Mouse (Mus musculus): ENCODE results near the gene Sumo1.
A peak's percentile ranks its signal among the peaks of the same experiment; 100 is the strongest.
"Not testable (repeated sequence)": the region's sequence is repeated elsewhere in the genome, so short reads cannot be mapped to it uniquely, and the experiment has no call there.

Sumo1 gene

DNA sequence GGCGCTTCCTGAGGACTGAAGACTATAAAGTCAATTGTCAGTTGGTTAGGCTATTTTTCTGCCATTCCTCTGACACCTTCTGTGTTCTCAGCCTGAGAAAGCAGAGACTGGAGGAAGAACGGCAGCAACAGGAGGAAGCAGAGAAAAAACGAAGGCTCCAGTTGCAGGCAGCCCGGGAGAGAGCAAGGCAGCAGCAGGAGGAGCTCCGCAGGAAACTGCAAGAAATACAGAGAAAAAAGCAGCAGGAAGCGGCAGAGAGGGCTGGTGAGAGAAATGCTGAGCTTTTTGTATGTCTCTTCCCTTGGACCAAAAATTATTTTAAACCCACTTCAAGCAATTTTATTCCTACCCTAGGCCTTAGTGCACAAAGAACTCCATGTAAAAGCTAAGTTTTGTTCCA is 37.6 kb downstream of the Sumo1 start:
- DNase-seq: no peak

- no peak for DNase-seq
Observed at GRCm38 (mm10) chr1:59631986-59632659, 38.5 kb downstream of the Sumo1 start.

DNA sequence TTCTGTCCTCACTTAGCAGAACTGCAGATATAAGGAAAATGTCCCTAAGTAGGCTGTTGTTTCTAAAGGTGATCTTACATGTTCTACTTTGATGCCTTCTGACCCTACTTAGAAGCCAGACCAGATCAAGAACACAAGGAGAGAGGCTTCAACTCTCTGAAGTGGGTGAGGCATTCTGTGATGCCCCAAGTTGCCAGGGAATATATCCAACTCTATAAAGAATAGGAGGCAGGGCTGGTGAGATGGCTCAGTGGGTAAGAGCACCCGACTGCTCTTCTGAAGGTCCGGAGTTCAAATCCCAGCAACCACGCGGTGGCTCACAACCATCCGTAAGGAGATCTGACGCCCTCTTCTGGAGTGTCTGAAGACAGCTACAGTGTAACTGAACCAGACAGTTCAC is 40.3 kb downstream of the Sumo1 start:
- DNase-seq: not testable (repeated sequence)

- DNase-seq: no peak
Observed at GRCm38 (mm10) chr1:59629194-59629593, 41.4 kb downstream of the Sumo1 start.

GRCm38 (mm10) chr1:59625410-59625809 is 45.2 kb downstream of the Sumo1 start:
- DNase-seq: peak; percentile 79

DNA sequence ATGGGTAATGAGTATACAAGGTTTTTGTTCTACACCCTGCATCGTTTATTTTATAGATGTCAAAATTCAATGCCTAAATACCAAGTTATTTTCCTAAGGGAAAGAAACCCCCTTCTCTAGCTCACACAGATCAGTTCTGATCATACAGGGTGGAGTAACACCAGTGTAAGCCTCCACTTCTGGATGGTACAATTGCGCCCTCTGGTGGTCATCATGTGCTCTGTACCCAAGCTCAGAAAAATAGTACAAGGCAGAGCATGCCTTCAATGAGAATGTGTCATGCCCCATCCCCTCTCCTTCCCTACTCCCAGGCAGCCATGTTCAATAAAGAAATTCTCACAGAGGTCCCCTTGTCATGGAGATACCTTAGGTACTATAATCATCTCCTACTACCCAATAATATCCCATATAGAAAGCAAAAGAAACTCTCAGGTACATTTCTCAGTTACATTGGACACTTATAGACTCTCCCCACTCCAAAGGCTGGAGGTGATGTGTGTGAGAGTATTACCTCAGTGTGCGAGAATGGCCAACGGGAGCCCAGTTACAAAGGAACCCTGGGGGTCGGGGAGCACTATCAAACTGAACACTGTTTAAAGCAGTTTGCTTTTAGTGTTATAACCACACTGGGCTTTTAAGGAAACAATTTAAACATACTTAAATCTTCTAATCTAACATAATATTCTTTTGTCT is 47.2 kb downstream of the Sumo1 start:
- peak; percentile 82 for DNase-seq

DNA sequence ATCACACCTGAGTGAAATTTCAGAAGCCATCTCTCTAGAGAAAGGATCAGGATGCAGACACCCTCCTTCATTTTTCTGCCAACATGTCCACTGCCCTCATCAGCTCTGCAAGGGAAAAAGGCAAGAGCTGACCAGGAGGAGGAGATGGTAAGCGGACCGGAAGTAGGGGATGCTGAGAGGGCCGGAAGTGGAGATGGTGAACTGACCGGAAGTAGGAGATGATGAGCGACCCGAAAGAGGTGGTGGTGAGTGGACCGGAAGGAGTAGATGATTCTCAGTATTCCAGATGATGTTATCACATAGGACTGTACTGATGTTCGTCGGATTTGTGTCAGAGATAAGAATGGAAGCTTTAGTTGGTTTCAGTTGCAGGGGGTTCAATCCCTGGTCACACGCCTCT is 51.4 kb downstream of the Sumo1 start:
- DNase-seq: no peak

GRCm38 (mm10) chr1:59615021-59615420 is 55.6 kb downstream of the Sumo1 start:
- DNase-seq: no peak

DNA sequence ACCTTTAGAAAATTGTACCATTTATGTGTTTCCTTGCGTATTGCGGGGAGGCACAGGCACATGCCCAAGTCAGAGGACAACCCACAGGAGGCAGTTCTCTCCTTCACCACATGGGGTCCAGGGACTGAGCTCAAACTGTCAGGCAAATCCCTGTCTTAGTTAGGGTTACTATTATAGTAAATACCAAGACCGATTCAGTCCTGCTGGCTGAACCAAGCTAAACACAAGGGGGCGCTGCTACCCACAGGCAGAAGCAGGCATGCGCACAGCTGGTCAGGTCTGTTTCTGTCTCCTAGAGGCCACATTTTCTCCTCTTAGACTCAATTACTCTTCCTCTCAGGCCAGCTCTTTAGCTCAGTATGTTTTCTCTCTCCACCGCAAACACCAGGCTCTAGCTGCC is 56.8 kb downstream of the Sumo1 start:
- DNase-seq: peak; percentile 44

GRCm38 (mm10) chr1:59610929-59611328 is 59.7 kb downstream of the Sumo1 start:
- no peak for DNase-seq

DNA sequence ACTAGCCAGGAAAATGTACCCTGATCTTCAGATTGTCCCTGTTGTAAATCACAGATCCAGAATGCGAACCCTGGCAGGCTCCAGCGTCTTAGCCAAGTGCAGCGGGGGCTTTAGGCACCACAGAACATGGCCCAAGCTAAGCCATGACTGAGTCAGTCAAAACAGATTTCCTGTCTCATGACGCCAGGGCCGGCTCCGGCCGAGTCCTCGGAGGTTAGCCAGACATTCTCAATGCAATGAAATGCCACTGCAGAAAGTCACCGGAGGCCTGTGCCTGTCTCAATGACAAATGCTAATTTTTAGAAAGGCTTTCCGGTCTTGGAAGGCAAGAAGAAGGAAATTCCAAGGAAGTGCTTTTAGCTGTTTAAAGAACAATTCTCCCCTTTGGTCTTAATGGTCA is 60.7 kb downstream of the Sumo1 start:
- no peak for DNase-seq

DNA sequence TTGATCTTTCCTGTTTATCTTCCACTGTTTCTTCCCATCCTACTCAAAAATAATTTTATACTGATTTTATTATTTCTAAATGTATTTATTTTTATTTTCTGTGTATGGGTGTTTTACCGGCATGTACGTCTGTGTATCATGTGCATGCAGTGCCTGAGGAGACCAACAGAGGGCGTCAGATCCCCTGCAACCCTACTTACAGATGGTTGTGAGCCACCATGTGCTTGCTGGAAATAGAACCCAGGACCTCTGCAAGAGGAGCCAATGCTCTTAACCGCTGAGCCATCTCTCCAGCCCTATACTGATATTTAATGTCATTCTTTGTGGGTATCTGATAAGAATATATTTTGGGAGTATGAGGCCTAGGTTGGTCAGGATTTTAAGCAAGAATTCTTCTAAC is 61.2 kb downstream of the Sumo1 start:
- DNase-seq: no peak

DNA sequence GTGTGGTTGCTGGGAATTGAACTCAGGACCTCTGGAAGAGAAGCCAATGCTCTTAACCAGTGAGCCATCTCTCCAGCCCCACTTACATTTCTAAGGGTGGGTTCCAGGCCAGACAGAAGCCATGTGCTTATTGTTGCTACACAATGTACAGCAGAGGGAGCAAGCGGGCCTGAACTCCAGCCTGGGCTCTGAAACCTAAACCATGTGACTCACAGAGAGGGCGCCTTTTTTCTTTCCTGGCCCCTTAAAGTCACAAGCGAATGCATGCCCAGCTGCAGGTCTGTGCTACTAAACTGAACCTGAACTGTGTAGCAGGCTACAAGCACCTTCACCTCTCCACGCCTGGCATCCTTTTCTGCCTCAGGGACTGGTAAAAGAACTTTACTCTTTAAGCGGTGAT is 61.7 kb downstream of the Sumo1 start:
- no peak for DNase-seq

DNA sequence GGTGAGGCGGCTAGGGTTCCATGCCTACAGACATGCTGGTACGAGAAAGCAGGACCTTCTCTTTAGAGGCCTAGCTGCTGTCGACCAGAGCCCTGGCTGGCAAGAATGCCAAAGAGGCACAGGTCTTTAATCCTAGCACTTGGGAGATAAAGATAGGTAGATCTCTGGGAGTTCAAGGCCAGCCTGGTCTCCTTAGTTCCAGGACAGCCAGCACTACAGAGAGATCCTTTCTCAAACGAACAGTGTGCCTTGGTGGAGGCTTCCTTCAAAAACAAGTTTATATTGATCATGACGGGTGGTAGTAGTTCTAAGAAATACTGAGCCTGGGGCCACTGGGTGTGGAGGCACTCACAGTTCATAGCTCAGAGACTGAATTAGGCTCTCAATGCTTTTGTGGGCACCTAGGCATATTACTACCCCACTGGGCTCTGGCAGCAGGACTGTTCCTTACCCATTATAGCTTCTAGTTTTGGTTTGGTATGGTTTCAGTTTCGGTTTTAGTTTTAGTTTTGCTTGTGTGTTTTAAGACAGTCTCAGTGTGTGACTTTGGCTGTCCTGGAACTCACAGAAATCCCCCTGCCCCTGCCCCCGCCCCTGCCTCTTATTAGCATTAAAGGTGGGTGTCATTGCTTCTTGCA is 62.4 kb downstream of the Sumo1 start:
- DNase-seq: no peak

- no peak for DNase-seq
Observed at GRCm38 (mm10) chr1:59607071-59607470, 63.6 kb downstream of the Sumo1 start.

- DNase-seq: no peak
Observed at GRCm38 (mm10) chr1:59606479-59606878, 64.2 kb downstream of the Sumo1 start.

DNA sequence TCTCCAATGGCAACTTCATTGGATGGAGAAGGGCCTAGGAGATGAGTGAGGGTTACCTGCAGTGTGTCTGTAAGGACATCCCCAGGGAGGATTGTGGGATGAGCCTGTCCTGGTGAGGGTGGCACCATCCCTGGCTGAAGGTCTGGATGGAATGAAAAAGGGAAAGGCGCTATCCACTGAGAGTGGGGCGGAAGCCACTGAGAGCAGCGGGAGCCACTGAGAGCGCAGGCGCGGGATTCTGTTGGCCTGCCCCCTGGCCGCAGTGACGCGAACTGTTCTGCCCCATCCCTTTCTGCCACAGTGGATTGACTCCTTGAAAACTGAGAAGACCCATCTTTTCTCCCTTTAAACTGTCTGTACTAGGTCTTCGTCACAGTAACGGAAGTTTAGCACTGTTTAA is 66.7 kb downstream of the Sumo1 start:
- DNase-seq: no peak

DNA sequence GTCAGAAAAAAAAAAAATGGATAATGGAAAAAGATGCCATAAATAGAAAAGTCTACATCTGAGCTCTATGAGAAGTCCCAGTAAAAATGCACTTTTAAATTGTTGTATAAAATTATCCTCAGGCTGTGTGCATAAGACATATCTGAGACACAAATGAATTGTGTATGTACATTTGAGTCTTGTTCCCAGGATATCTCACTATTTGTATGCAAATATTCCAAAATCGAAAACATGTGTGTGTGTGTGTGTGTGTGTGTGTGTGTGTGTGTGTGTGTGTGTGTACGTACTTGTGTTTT is 67.3 kb downstream of the Sumo1 start:
- no peak for DNase-seq

- peak; percentile 55 for DNase-seq
Observed at GRCm38 (mm10) chr1:59602531-59603416, 67.9 kb downstream of the Sumo1 start.

GRCm38 (mm10) chr1:59595609-59596008 is 75.0 kb downstream of the Sumo1 start:
- DNase-seq: no peak

DNA sequence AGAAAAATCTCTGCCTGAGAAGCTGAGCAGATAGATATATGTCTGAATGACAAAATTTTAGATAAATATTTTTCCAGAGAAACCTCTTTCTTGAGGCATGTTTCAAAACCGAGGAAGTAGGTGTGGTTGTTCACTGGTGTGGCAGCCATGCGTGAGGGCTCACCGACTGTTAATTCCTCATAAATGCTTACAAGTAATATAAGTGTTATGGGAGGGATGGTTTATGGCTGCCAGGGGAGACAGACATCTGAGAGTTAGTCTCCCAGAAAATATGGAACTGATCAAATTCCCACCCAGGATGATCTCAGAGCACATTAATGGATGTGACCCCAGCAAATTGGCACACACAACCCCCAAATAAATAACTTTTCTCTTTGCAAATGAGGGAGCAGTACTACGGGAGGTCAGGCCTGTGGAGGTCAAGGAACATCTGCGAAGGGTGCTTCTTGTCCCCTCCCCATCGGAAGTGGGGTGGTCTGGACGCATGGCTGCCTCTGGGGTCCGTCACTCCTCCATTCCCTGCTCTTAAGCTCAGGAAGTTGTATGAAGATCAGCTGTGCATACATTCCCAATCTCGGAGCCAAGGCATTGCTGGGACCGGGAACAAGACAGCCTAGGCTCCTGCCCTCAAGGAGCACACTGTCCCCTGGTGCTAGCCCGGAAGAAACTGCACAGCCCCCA is 75.9 kb downstream of the Sumo1 start:
- no peak for DNase-seq

DNA sequence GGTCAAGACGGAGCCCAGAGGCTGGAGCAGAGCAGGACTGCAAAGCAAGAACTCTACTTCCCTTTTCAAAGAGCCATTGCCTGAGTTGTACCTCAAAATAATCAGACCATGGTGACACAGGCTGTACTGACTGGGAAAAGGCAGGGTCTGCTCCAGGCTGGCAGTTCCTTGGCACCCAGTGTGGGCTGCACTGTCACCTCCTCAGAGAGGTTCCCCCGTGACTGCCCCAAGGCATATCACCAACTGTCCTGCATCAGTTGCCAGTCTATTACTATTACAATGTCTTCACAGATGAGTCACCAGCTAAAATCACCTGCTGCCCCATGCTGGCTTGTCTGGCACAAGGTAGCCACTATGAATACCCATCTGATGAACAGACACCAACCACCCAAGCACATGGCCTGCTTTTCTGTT is 77.0 kb downstream of the Sumo1 start:
- DNase-seq: peak; percentile 65

GRCm38 (mm10) chr1:59592876-59593275 is 77.8 kb downstream of the Sumo1 start:
- no peak for DNase-seq
